Mouse (Mus musculus) limb, embryonic 10.5 days (tissue): ENCODE data around the gene Pla2g15. TPM values are rescaled to one million over a fixed set of nuclear protein-coding genes. Genes with fewer than 3 reads are reported as not detected.

Experiments
- DNase-seq: peaks from one replicate; pipeline ENCODE4 v3.0.0-alpha.2; 2017; ENCODE audit warnings: low spot score
- H3K27ac ChIP-seq: fragments of 300-500 bp; sonication (generic); 2 replicates; pipeline ENCODE4 v1.5.1; 2016; ENCODE audit warnings: mild to moderate bottlenecking
- H3K27me3 ChIP-seq: fragments of 300-500 bp; sonication (generic); 2 replicates; pipeline ENCODE4 v1.6.1; 2016; ENCODE audit warnings: low read depth, mild to moderate bottlenecking; ENCODE audit not compliant: poor library complexity, severe bottlenecking
- H3K36me3 ChIP-seq: fragments of 300-500 bp; sonication (generic); 2 replicates; pipeline ENCODE4 v1.6.1; 2016; ENCODE audit warnings: mild to moderate bottlenecking, moderate library complexity
- H3K4me1 ChIP-seq: fragments of 300-500 bp; sonication (generic); 2 replicates; pipeline ENCODE4 v1.6.1; 2016
- H3K4me3 ChIP-seq: fragments of 300-500 bp; sonication (generic); 2 replicates; pipeline ENCODE4 v1.5.1; 2016; ENCODE audit warnings: mild to moderate bottlenecking, moderate library complexity
- H3K9me3 ChIP-seq: fragments of 300-500 bp; sonication (generic); replicated peaks from 2 replicates; pipeline ENCODE4 v1.6.1; 2016; ENCODE audit warnings: mild to moderate bottlenecking
- WGBS: fragments of 180-500 bp; shearing (Covaris S2); methylation state at CpG from one replicate; pipeline ENCODE4 v1.1.7; 2016; 5-methylcytosine and 5-hydroxymethylcytosine counted together
- polyA plus RNA-seq: library from polyadenylated mRNA; unstranded; fragments of >200 nt; fragmentation: Nextera tagmentation; extraction: Ambion mirVana; gene quantifications from 2 replicates; pipeline ENCODE4 v1.2.1, GENCODE M21; 2016

The Pla2g15 gene
- polyA plus RNA-seq = 10.8 and 13.4 TPM in 2 replicates

DNA sequence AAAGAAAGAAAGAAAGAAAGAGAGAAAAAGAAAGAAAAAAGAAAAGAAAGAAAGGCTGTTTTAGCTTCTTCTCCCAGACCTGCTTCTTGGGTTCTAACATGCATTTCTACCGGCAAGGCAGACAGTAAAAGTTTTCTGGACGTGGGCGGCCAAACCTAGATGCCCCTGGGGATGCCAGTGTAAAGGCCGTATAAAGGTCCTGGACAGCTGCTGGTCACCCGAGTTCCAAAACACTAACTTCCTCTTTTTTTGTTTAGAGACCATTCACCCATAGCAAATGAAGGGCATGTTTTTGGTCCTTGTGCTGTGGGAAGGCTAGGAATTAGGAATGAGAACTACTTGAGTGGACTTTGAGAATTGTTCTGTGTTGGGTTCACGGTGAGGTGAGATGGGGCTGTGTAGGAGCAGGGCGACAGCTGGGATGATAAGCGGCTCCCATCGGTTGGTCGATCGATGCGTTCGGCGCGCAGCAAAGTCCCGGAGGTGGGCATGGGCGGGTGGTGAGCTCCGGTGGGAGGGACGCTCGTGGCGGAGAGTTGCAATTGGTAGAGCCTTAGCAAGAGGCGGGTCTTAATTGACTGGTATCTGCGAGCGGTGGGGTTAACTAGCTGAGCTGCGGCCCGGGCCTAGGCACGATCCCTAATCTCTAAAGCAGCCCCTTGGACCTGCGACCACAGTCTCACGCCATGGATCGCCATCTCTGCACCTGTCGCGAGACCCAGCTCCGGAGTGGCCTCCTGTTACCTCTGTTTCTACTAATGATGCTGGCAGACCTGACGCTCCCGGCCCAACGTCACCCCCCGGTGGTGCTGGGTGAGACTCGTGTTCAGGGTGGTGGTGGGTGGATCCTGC is at the start of gene Pla2g15:
Gene Pla2g15, plus strand, starts transcription at position 599 of the 852 bp plus-strand sequence.
- H3K36me3 ChIP-seq = peaks cover 13% of the 10 kb centered on the region; the same call in 1 of the 2 replicates
- H3K27me3 ChIP-seq = no peaks in the 10 kb centered on the region
- peak within 1 kb of the TSS; percentile 80 for H3K27ac ChIP-seq
- DNase-seq = peak; percentile 95
- H3K4me3 ChIP-seq = peak within 1 kb of the TSS; percentile 75
- peaks cover 14% of the 10 kb centered on the region for H3K4me1 ChIP-seq
- H3K9me3 ChIP-seq = no peaks in the 10 kb centered on the region
- 4% methylated on average over 38 of the region's 38 CpGs for WGBS

DNA sequence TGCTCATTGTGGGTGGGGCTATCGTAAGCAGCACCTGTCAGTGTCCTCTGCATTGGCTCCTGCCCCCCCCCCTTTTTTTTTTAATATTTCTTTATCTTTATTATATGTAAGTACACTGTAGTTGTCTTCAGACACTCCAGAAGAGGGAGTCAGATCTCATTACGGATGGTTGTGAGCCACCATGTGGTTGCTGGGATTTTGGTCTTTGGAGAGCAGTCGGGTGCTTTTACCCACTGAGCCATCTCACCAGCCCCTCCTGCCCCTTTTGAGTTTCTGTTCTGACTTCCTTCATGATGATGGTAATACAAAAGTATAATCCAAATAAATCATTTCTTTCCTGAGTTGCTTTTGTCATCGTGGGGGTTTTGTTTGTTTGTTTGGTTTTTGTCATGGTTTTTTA is 47.9 kb upstream of the Pla2g15 start:
- 90% methylated on average over 4 of the region's 4 CpGs for WGBS
- no peak for DNase-seq

DNA sequence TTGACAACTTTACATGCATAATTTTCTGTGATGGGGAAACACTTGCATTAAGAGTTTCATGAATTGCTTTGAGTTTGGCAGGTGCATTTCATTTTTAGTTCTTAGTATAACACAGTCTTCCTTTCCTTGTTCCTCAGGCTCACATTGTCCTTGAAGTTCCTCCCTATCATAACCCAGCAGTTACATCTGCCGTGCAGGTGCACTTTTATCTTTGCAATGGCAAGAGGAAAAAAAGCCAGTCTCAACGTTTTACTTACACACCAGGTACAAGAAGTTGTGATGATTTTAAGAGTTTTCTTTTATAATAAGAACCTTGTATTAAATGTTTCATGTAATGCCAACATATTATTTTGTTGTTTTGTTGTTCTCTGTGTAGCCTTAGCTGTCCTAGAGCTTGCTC is 46.3 kb upstream of the Pla2g15 start:
- Histone ChIP-seq H3K4me3 (no peak overlapping the region), H3K27ac (no peak overlapping the region), H3K4me1 (no peaks in the 10 kb centered on the region), H3K36me3 (peaks cover 85% of the 10 kb centered on the region), H3K9me3 (no peaks in the 10 kb centered on the region), H3K27me3 (no peaks in the 10 kb centered on the region)
- DNase-seq = no peak
- WGBS = 87% methylated on average over 2 of the region's 2 CpGs

More for the DNA sequence above, 47.9 kb upstream of the Pla2g15 start:
- H3K27ac ChIP-seq = no peak overlapping the region
- peaks cover 79% of the 10 kb centered on the region for H3K36me3 ChIP-seq
- H3K27me3 ChIP-seq = no peaks in the 10 kb centered on the region
- H3K4me1 ChIP-seq = no peaks in the 10 kb centered on the region
- no peaks in the 10 kb centered on the region for H3K9me3 ChIP-seq
- no peak overlapping the region for H3K4me3 ChIP-seq

DNA sequence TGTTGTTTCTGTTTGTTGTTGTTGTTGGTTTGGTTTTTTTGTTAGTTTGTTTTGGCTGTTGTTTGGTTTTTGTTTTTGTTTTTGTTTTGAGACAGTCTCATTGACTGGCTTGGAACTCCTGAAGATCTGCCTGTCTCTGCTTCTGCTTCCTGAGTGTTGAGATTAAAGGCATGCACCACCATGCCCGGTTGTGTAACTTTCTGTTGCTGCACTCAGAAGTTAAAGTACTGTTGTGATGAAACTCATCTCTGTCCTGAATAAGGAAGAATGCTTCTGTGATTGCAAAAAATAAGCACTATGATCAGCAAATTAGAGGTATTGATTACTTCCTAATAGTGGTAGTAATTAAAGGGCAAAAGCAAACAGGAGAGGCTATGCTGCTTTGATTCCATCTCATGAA is 44.0 kb upstream of the Pla2g15 start:
- 96% methylated on average over 1 of the region's 1 CpGs for WGBS
- no peaks in the 10 kb centered on the region for H3K27me3 ChIP-seq
- no peak overlapping the region for H3K4me3 ChIP-seq
- no peaks in the 10 kb centered on the region for H3K4me1 ChIP-seq
- no peak overlapping the region for H3K27ac ChIP-seq
- H3K36me3 ChIP-seq = peaks cover 86% of the 10 kb centered on the region
- no peak for DNase-seq
- no peaks in the 10 kb centered on the region for H3K9me3 ChIP-seq

DNA sequence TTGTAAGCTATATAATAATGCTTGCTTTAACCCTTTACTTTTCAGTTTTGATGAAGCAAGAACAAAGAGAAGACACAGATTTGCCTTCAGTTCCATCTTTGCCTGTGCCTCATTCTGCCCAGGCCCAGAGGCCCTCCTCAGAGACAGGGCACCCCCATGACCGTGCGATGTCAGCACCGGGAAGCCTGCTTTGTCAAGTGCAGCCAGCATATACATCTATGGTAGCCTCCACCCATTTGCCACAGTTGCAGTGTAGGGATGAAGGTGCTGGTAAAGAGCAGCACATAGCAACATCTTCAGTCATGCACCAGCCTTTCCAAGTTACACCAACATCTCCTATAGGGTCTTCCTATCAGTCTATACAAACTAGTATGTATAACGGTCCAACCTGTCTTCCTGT is 42.1 kb upstream of the Pla2g15 start:
- 98% methylated on average over 4 of the region's 4 CpGs for WGBS
- Histone ChIP-seq H3K4me1 (no peaks in the 10 kb centered on the region), H3K36me3 (peaks cover 86% of the 10 kb centered on the region)

DNA sequence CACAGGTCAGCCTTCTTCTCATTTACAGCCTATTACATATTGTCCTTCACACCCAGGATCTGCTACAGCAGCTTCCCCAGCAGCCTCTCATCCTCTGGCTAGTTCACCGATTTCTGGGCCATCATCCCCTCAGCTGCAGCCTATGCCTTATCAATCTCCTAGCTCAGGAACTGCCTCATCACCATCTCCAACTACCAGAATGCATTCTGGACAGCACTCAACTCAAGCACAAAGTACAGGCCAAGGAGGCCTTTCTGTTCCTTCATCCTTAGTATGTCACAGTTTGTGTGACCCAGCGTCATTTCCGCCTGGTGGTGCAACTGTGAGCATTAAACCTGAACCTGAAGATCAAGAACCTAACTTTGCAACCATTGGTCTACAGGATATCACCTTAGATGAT is 41.5 kb upstream of the Pla2g15 start:
- H3K4me1 ChIP-seq = no peaks in the 10 kb centered on the region
- H3K27ac ChIP-seq = no peak overlapping the region
- WGBS = 96% methylated on average over 3 of the region's 3 CpGs
- DNase-seq = no peak
- no peaks in the 10 kb centered on the region for H3K9me3 ChIP-seq
- peaks cover 82% of the 10 kb centered on the region for H3K36me3 ChIP-seq
- no peak overlapping the region for H3K4me3 ChIP-seq
- no peaks in the 10 kb centered on the region for H3K27me3 ChIP-seq

More for the DNA sequence above, 42.1 kb upstream of the Pla2g15 start:
- Histone ChIP-seq H3K4me3 (no peak overlapping the region), H3K27me3 (no peaks in the 10 kb centered on the region), H3K9me3 (no peaks in the 10 kb centered on the region), H3K27ac (no peak overlapping the region)
- no peak for DNase-seq

DNA sequence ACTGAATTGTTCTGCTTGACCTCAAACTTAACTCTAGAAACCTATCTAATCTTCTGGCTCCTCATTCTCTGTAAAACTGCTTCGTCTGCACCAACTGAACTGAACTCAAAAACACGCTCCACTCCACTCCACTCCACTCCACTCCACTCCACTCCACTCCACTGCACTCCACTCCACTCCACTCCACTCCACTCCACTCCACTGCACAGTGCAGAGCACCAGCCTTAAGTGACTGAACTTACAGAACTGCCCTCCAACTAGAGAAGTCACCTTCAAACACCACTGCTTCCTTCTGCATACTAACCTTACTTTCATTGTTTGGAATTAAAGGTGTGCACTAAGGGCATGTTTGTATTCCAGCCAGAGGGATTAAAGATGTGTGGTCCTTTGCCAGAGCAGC is 38.2 kb upstream of the Pla2g15 start:
- Histone ChIP-seq H3K27ac (no peak overlapping the region), H3K36me3 (peaks cover 87% of the 10 kb centered on the region), H3K27me3 (no peaks in the 10 kb centered on the region), H3K4me3 (no peak overlapping the region), H3K4me1 (no peaks in the 10 kb centered on the region), H3K9me3 (no peaks in the 10 kb centered on the region)
- 98% methylated on average over 2 of the region's 2 CpGs for WGBS
- no peak for DNase-seq

DNA sequence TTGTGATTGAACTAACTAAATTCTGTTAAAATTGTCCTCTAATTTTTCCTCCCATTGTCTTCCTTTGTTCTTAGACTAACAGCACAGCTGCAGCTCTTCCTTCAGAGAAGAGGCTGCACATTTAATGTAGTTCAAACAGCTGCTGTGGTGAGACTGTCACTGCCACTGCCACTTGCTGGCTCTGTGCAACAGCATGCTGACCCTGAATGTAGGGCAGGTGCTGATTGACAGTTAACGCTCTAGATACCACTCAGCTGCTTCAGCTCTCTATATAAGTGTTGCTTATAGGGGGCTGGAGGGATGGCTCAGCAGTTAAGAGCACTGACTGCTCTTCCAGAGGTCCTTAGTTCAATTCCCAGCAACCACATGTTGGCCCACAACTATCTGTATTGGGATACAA is 37.7 kb upstream of the Pla2g15 start:
- Histone ChIP-seq H3K4me1 (no peaks in the 10 kb centered on the region), H3K9me3 (no peaks in the 10 kb centered on the region), H3K27me3 (no peaks in the 10 kb centered on the region), H3K4me3 (no peak overlapping the region), H3K27ac (no peak overlapping the region), H3K36me3 (peaks cover 87% of the 10 kb centered on the region)
- 93% methylated on average over 1 of the region's 1 CpGs for WGBS
- DNase-seq = no peak

DNA sequence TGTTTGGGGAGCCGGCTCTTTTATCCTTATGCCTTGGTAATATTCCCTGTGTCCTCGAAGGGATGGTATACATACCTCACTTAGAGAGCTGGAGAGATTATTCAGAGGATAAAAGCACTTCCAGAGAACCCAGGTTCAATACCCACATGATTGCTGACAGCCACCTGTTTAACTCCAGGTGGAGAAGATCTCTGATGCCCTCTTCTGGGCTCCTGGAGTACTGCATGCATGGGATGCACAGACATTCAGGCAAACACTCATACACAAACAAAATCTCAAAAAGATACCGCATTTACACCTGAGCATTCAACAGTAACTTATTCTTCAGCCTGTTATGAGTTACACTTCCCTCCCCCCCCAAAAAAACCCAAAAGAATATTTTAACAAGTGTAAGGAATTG is 34.3 kb upstream of the Pla2g15 start:
- H3K9me3 ChIP-seq = no peaks in the 10 kb centered on the region
- H3K27me3 ChIP-seq = no peaks in the 10 kb centered on the region
- DNase-seq = peak; percentile 52
- no peak overlapping the region for H3K27ac ChIP-seq
- 90% methylated on average over 3 of the region's 3 CpGs for WGBS
- no peak overlapping the region for H3K4me3 ChIP-seq
- peaks cover 74% of the 10 kb centered on the region for H3K36me3 ChIP-seq
- no peaks in the 10 kb centered on the region for H3K4me1 ChIP-seq

DNA sequence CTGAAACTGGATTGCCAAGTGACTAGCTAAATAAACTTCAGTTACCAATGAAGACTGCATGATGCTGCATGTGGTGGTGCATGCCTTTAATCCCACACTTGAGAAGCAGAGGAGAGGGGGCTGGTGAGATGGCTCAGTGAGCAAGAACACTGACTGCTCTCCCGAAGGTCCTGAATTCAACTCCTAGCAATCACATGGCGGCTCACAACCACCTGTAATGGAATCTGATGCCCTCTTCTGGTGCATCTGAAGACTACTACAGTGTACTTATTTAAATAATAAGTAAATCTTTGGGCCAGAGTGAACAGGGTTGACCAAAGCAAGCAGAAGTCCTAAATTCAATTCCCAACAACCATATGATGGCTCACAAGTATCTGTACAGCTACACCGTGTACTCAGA is 26.8 kb upstream of the Pla2g15 start:
- H3K27ac ChIP-seq = no peak overlapping the region
- no peaks in the 10 kb centered on the region for H3K4me1 ChIP-seq
- no peaks in the 10 kb centered on the region for H3K9me3 ChIP-seq
- DNase-seq = no peak
- peaks cover 68% of the 10 kb centered on the region for H3K36me3 ChIP-seq
- no peaks in the 10 kb centered on the region for H3K27me3 ChIP-seq
- H3K4me3 ChIP-seq = no peak overlapping the region
- WGBS = 88% methylated on average over 3 of the region's 3 CpGs

DNA sequence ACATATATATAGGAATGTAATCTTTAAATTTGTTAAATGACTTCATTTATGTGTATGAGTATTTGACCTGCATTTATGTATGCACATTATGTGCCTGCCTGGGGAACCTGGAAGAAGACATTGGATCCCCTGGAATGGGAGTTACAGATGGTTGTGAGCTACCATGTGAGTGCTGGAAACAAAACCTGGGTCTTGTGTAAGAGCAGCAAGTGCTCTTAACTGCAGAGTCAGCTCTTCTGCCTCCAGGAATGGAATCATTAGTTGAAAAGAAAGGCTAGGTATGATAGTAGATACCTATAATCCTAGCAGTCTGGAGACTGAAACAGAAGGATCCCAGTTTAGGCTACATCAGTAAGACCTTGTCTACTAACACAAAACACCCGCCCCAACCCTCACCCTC is 24.1 kb upstream of the Pla2g15 start:
- Histone ChIP-seq H3K27me3 (no peaks in the 10 kb centered on the region), H3K4me1 (no peaks in the 10 kb centered on the region), H3K36me3 (peaks cover 72% of the 10 kb centered on the region), H3K4me3 (no peak overlapping the region), H3K27ac (no peak overlapping the region), H3K9me3 (no peaks in the 10 kb centered on the region)
- DNase-seq = no peak
- WGBS = 92% methylated on average over 1 of the region's 1 CpGs

DNA sequence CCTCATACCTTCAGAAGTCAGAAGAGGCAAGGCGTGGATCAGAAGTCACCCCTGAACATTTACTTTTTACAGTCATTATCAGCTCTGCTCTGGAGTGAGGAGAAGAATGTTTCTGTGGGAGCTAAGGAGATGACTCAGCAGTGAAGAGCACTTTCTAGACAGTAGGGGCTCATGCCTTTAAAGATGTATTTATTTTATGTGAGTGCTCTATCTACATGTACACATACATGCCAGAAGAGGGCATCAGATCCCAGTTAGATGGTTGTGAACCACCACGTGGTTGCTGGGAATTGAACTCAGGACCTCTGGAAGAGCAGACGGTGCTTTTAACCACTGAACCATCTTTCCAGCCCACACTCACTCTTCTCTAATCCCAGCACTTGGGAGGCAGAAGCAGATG is 23.1 kb upstream of the Pla2g15 start:
- DNase-seq = no peak
- WGBS = 73% methylated on average over 3 of the region's 3 CpGs
- peaks cover 73% of the 10 kb centered on the region for H3K36me3 ChIP-seq
- no peaks in the 10 kb centered on the region for H3K27me3 ChIP-seq
- H3K4me1 ChIP-seq = no peaks in the 10 kb centered on the region
- H3K4me3 ChIP-seq = no peak overlapping the region
- no peaks in the 10 kb centered on the region for H3K9me3 ChIP-seq
- no peak overlapping the region for H3K27ac ChIP-seq

DNA sequence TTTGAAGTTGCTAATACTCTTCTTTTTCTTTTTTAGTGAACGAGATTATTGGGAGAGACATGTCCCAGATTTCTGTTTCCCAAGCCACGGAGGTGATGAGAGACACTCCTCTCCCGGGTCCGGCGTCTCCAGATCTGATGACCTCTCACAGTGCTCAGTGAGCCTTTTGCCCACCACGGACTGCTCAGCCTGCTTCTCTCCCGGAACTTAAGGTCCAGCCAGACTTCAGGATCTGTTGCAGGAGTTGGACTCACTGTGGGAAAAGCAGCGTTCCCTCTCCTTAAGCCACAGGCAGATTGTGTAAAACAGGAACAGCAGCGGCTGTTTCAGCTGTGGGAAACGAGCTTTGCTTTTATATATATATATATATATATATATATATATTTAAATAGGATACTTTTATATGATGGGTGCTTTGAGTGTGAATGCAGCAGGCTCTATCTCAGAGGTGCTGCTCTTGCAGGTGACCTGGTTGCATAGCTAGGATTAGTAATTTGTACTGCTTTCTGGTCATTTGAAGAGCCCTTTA is 22.3 kb upstream of the Pla2g15 start:
- H3K27ac ChIP-seq = no peak overlapping the region
- DNase-seq = no peak
- WGBS = 94% methylated on average over 10 of the region's 10 CpGs
- H3K4me1 ChIP-seq = no peaks in the 10 kb centered on the region
- no peak overlapping the region for H3K4me3 ChIP-seq
- peaks cover 9% of the 10 kb centered on the region for H3K27me3 ChIP-seq
- no peaks in the 10 kb centered on the region for H3K9me3 ChIP-seq
- H3K36me3 ChIP-seq = peaks cover 80% of the 10 kb centered on the region
